Mouse (Mus musculus) MEL (cell line): ENCODE results near the gene Dhrs3.

Experiments used
- ETS1 ChIP-seq: IDR thresholded peaks from 2 replicates; pipeline ENCODE4 v1.6.1; 2012; ENCODE audit warnings: low read depth, mild to moderate bottlenecking, inconsistent platforms, low read length, improper control_type of control experiment, moderate library complexity
- POLR2AphosphoS2 ChIP-seq: IDR thresholded peaks from 2 replicates; pipeline ENCODE4 v1.6.1; 2011; ENCODE audit warnings: low read length, improper control_type of control experiment

DNA sequence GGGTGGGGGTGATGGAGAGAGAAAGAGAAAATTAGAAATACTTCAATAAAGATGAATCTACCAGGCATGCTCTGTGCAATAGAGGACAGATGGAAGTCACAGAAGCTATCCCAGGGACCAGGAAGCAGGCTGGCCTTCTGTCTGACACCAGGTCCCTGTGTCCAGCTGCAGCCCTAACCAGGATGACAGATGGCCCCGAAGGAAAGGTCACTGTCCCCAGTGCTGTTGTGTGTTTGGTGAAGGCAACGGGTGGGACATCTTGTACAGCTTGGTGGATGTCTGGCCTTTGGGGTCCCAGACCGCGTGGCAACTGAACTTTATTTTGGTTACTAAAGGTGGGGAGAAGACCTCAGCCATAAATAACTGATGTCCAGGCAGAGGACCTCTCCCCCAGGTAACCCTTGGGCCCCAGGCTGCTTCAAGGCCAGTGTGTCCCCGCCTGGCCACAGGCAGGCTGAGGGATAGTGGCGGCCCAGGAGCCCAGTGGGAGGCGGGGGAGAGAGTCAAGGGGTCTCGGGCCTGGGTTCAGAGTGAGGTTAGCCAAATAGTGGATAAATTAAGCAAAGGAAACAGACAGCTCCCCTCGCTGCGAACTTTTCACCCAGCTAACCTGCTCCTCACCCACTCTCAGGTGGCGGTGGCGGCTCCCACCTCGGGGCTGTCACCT lies 48.3 kb downstream of the Dhrs3 start:
- TF ChIP-seq POLR2AphosphoS2 (no peak), ETS1 (no peak)
